Mouse (Mus musculus) MEL (cell line): Measurements from ENCODE around the gene Cul4a. TPM values are rescaled to one million over a fixed set of nuclear protein-coding genes. Genes with fewer than 3 reads are reported as not detected.

Experiments
- DNase-seq: peaks from one replicate; pipeline ENCODE4 v3.0.0; 2011; ENCODE audit warnings: low read depth, low spot score
- H3K27ac ChIP-seq: 2 replicates; pipeline ENCODE4 v1.5.1; 2012; ENCODE audit warnings: low read depth, mild to moderate bottlenecking, control low read depth, low read length, moderate library complexity; ENCODE audit not compliant: control insufficient read depth
- H3K27me3 ChIP-seq, 2 experiments: fragments of 150-350 bp in 1 of 2; sonication (generic) in 1 of 2; 2 replicates each; pipeline ENCODE4 v1.6.1; 2012; ENCODE audit warnings: low read length in 2 of 2, mild to moderate bottlenecking in 2 of 2, improper control_type of control experiment in 1 of 2, moderate library complexity in 1 of 2; ENCODE audit not compliant: insufficient read depth in 2 of 2, control insufficient read depth in 1 of 2
- H3K36me3 ChIP-seq, 2 experiments: 2 replicates each; pipeline ENCODE4 v1.6.1; 2012 to 2014; ENCODE audit warnings: low read length in 2 of 2, improper control_type of control experiment in 1 of 2, inconsistent platforms in 1 of 2, mild to moderate bottlenecking in 1 of 2; ENCODE audit not compliant: insufficient read depth in 2 of 2, control insufficient read depth in 1 of 2
- H3K4me1 ChIP-seq, 2 experiments: fragments of 150-350 bp in 1 of 2; sonication (generic) in 1 of 2; 2 replicates each; pipeline ENCODE4 v1.6.1; 2012; ENCODE audit warnings: low read length in 2 of 2, improper control_type of control experiment in 1 of 2, mild to moderate bottlenecking in 1 of 2; ENCODE audit not compliant: insufficient read depth in 2 of 2, control insufficient read depth in 1 of 2
- H3K4me3 ChIP-seq, 2 experiments: fragments of 150-350 bp in 1 of 2; sonication (generic) in 1 of 2; 2 replicates each; pipeline ENCODE4 v1.5.1; 2012; ENCODE audit warnings: low read depth in 2 of 2, low read length in 2 of 2, mild to moderate bottlenecking in 2 of 2, moderate library complexity in 2 of 2, control low read depth in 1 of 2, improper control_type of control experiment in 1 of 2; ENCODE audit not compliant: control insufficient read depth in 1 of 2, insufficient read depth in 1 of 2
- H3K79me2 ChIP-seq: 2 replicates; pipeline ENCODE4 v1.6.1; 2012; ENCODE audit warnings: mild to moderate bottlenecking, low read length, moderate library complexity; ENCODE audit not compliant: control insufficient read depth, poor library complexity, insufficient read depth
- H3K9ac ChIP-seq: 2 replicates; pipeline ENCODE4 v1.6.1; 2012; ENCODE audit warnings: low read depth, mild to moderate bottlenecking, control low read depth, low read length, moderate library complexity; ENCODE audit not compliant: control insufficient read depth, poor library complexity, severe bottlenecking
- H3K9me3 ChIP-seq: fragments of 150-350 bp; sonication (generic); replicated peaks from 2 replicates; pipeline ENCODE4 v1.6.1; 2012; ENCODE audit warnings: mild to moderate bottlenecking, low read length, improper control_type of control experiment, moderate library complexity; ENCODE audit not compliant: insufficient read depth
- BHLHE40 ChIP-seq: IDR thresholded peaks from 2 replicates; pipeline ENCODE4 v1.6.1; 2012; ENCODE audit warnings: low read depth, mild to moderate bottlenecking, inconsistent platforms, low read length, improper control_type of control experiment, borderline replicate concordance
- CHD1 ChIP-seq: IDR thresholded peaks from 2 replicates; pipeline ENCODE4 v1.6.1; 2012; ENCODE audit warnings: low read depth, mild to moderate bottlenecking, inconsistent platforms, low read length, improper control_type of control experiment
- E2F4 ChIP-seq: IDR thresholded peaks from 2 replicates; pipeline ENCODE4 v1.6.1; 2011; ENCODE audit warnings: low read depth, low read length, improper control_type of control experiment, borderline replicate concordance
- ELF1 ChIP-seq: IDR thresholded peaks from 2 replicates; pipeline ENCODE4 v1.6.1; 2014; ENCODE audit warnings: low read depth, mild to moderate bottlenecking, inconsistent platforms, low read length, improper control_type of control experiment, moderate library complexity
- ETS1 ChIP-seq: IDR thresholded peaks from 2 replicates; pipeline ENCODE4 v1.6.1; 2012; ENCODE audit warnings: low read depth, mild to moderate bottlenecking, inconsistent platforms, low read length, improper control_type of control experiment, moderate library complexity
- GATA1 ChIP-seq: IDR thresholded peaks from 2 replicates; pipeline ENCODE4 v1.6.1; 2011; ENCODE audit warnings: low read depth, low read length, improper control_type of control experiment
- JUND ChIP-seq: IDR thresholded peaks from 2 replicates; pipeline ENCODE4 v1.6.1; 2011; ENCODE audit warnings: low read depth, mild to moderate bottlenecking, improper control_type of control experiment, low read length
- MAX ChIP-seq: IDR thresholded peaks from 2 replicates; pipeline ENCODE4 v1.6.1; 2011; ENCODE audit warnings: low read length, improper control_type of control experiment
- MXI1 ChIP-seq: IDR thresholded peaks from 2 replicates; pipeline ENCODE4 v1.6.1; 2011; ENCODE audit warnings: mild to moderate bottlenecking, low read depth, low read length, improper control_type of control experiment
- MYB ChIP-seq: IDR thresholded peaks from 2 replicates; pipeline ENCODE4 v1.6.1; 2011; ENCODE audit warnings: mild to moderate bottlenecking, low read depth, low read length, improper control_type of control experiment
- POLR2AphosphoS2 ChIP-seq: IDR thresholded peaks from 2 replicates; pipeline ENCODE4 v1.6.1; 2011; ENCODE audit warnings: low read length, improper control_type of control experiment
- POLR2AphosphoS5 ChIP-seq: IDR thresholded peaks from 2 replicates; pipeline ENCODE4 v1.6.1; 2012; ENCODE audit warnings: low read depth, borderline replicate concordance, mild to moderate bottlenecking, inconsistent platforms, low read length, moderate library complexity, mixed read lengths
- RAD21 ChIP-seq: IDR thresholded peaks from 2 replicates; pipeline ENCODE4 v1.6.1; 2011; ENCODE audit warnings: mild to moderate bottlenecking, low read depth, low read length, improper control_type of control experiment
- RCOR1 ChIP-seq: IDR thresholded peaks from 2 replicates; pipeline ENCODE4 v1.6.1; 2012; ENCODE audit warnings: low read depth, mild to moderate bottlenecking, inconsistent platforms, low read length, improper control_type of control experiment
- SIN3A ChIP-seq: IDR thresholded peaks from 2 replicates; pipeline ENCODE4 v1.6.1; 2012; ENCODE audit warnings: low read length, improper control_type of control experiment, inconsistent platforms
- TBP ChIP-seq: IDR thresholded peaks from 2 replicates; pipeline ENCODE4 v1.8.0; 2011; ENCODE audit warnings: low read depth, low read length, improper control_type of control experiment
- TCF12 ChIP-seq: IDR thresholded peaks from 2 replicates; pipeline ENCODE4 v1.6.1; 2014; ENCODE audit warnings: low read depth, mild to moderate bottlenecking, inconsistent platforms, low read length, improper control_type of control experiment, moderate library complexity
- USF1 ChIP-seq: IDR thresholded peaks from 2 replicates; pipeline ENCODE4 v1.6.1; 2014; ENCODE audit warnings: low read depth, mild to moderate bottlenecking, inconsistent platforms, low read length, improper control_type of control experiment, moderate library complexity
- ZC3H11A ChIP-seq: IDR thresholded peaks from 2 replicates; pipeline ENCODE4 v1.6.1; 2012; ENCODE audit warnings: low read depth, mild to moderate bottlenecking, inconsistent platforms, low read length, improper control_type of control experiment
- ZMIZ1 ChIP-seq: IDR thresholded peaks from 2 replicates; pipeline ENCODE4 v1.6.1; 2012; ENCODE audit warnings: low read depth, mild to moderate bottlenecking, inconsistent platforms, low read length, improper control_type of control experiment, moderate library complexity
- polyA plus RNA-seq, 2 experiments: library from polyadenylated mRNA; stranded (reverse) in 1 of 2; unstranded in 1 of 2; fragments of >175 nt in 1 of 2; fragments of >200 nt in 1 of 2; gene quantifications; 2 replicates each; pipeline versions ENCODE4 v1.2.1 to v1.2.4; 2012; ENCODE audit warnings: low replicate concordance in 2 of 2, low read depth in 1 of 2; ENCODE audit not compliant: insufficient read length in 2 of 2, insufficient read depth in 1 of 2, missing spikeins in 1 of 2
- total RNA-seq: library from RNA; depleted of rRNA; stranded (reverse); fragments of 300-350 nt; gene quantifications from 2 replicates; pipeline ENCODE4 v1.2.3, GENCODE M21; 2012

Cul4a gene
- total and polyA plus RNA-seq, 3 experiments, result 56.2 to 131 (median 81.4) TPM

DNA sequence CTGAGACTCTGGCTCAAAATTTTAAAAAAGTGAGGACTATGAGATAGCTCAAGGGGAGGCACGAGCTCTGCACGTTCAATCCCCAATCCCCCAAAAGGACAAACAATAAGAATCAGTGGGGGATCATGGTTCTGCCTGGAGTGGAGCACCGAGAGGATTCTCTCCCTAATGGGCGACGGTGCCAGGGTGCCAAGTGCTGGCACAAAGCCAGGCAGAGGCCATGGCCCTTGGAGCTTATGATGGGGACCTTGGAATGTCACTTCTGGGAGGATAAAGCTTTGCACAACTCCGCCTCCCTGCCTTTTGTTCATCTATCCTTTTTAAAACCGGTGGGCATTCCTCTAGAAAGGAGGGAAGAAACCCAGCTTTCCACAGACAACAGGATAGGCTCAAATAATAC is 82.2 kb downstream of the Cul4a start:
- Histone ChIP-seq H3K27me3 (no peaks in the 10 kb centered on the region), H3K4me1 (no peaks in the 10 kb centered on the region), H3K9me3 (no peaks in the 10 kb centered on the region), H3K27ac (no peak overlapping the region), H3K4me3 (no peak overlapping the region), H3K79me2 (no peaks in the 10 kb centered on the region), H3K9ac (no peak overlapping the region), H3K36me3 (no peaks in the 10 kb centered on the region)
- TF ChIP-seq POLR2AphosphoS5 (no peak), MAX (no peak), TBP (no peak), JUND (no peak), ETS1 (no peak)
- no peak for DNase-seq

DNA sequence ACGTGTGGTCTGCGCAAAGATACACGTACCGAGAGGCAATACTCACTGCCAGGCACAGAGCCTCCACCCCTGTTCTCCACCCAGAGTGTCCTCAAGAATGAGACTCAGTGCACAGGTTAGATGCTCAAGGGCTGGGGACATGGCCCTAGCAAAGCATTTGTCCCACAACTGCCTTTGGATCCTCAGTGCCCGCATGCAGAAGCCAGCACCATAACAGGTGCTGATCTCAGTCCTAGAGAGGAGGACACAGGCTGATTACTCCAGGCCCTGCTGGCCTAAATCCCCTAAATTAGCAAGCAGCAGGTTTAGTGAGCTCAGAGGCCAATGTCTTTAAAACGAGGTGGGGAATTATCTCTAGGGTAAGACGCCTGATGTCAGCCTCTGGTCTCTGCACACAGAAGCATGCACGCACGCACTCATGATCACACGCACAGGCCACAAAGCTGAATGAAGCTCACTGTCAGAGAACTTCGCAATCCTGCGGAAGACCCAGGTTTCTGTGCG is 82.7 kb downstream of the Cul4a start:
- H3K9me3 ChIP-seq, result no peaks in the 10 kb centered on the region
- no peak for DNase-seq
- H3K36me3 ChIP-seq, result no peaks in the 10 kb centered on the region
- no peaks in the 10 kb centered on the region for H3K79me2 ChIP-seq
- no peaks in the 10 kb centered on the region for H3K4me1 ChIP-seq
- H3K27ac ChIP-seq, result no peak overlapping the region
- H3K4me3 ChIP-seq, result no peak overlapping the region
- no peak overlapping the region for H3K9ac ChIP-seq
- H3K27me3 ChIP-seq, result no peaks in the 10 kb centered on the region
- no peak for TF ChIP-seq MYB
- no peak for TF ChIP-seq RCOR1
- no peak for TF ChIP-seq CHD1
- no peak for TF ChIP-seq SIN3A
- no peak for TF ChIP-seq ELF1
- no peak for TF ChIP-seq MXI1
- no peak for TF ChIP-seq TCF12
- no peak for TF ChIP-seq RAD21
- TF ChIP-seq ZMIZ1, result no peak
- TF ChIP-seq E2F4, result no peak
- TF ChIP-seq TBP, result no peak
- TF ChIP-seq GATA1, result no peak
- TF ChIP-seq ZC3H11A, result no peak

DNA sequence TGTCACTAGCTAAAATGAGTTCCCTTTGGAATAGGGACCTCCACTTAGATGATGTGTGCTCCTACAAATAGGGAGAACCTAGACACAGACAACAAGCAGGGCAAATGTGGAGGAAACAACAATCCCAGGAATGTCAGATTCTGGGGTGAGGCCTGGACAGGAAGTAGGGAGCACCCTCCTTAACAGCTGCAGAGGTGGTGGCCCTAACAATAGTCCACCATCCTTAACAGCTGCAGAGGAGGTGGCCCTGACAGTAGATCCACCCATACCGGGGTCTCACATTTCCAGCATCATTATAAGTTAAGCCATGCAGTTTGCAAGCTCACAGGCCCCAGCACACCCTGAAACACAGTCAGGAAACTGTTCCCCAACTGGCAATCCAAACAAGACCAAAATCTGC is 83.4 kb downstream of the Cul4a start:
- H3K4me3 ChIP-seq, result no peak overlapping the region
- DNase-seq, result no peak
- H3K79me2 ChIP-seq, result no peaks in the 10 kb centered on the region
- no peaks in the 10 kb centered on the region for H3K36me3 ChIP-seq
- no peak overlapping the region for H3K9ac ChIP-seq
- H3K27me3 ChIP-seq, result no peaks in the 10 kb centered on the region
- no peak overlapping the region for H3K27ac ChIP-seq
- no peaks in the 10 kb centered on the region for H3K4me1 ChIP-seq
- TF ChIP-seq BHLHE40 (no peak), JUND (no peak), TCF12 (no peak), GATA1 (no peak), POLR2AphosphoS2 (no peak), MAX (no peak), USF1 (no peak), ETS1 (no peak)
- no peaks in the 10 kb centered on the region for H3K9me3 ChIP-seq
